Comparison of ENCODE assay signal across 26 mouse cellular contexts in genomic region chr9:51541940-51542339, GRCm38 (mm10).
"Had no signal": no experiment of that assay in that cellular context is flagged by ENCODE, and none has a peak within 500 bp of the region (broad histone marks: within the 10 kb centered on the region; RNA-seq: fewer than 3 reads in every experiment).

No protein-coding gene starts in this region.

- H3K9ac ChIP-seq: heart, embryonic 12.5 days; hindbrain, embryonic 12.5 days; hindbrain, embryonic 14.5 days; intestine, embryonic 15.5 days; limb, embryonic 13.5 days; limb, embryonic 15.5 days; liver, embryonic 13.5 days had no signal

- H3K36me3 ChIP-seq: heart, embryonic 12.5 days; hindbrain, embryonic 10.5 days; hindbrain, embryonic 12.5 days; intestine, embryonic 15.5 days; limb, embryonic 13.5 days; limb, embryonic 15.5 days; liver, embryonic 13.5 days had no signal

- H3K4me1 ChIP-seq: heart, embryonic 12.5 days; hindbrain, embryonic 10.5 days; hindbrain, embryonic 12.5 days; intestine, embryonic 15.5 days; limb, embryonic 13.5 days; limb, embryonic 15.5 days; liver, embryonic 13.5 days had no signal

- H3K4me3 ChIP-seq: gastrocnemius, adult 2 months; heart, adult 2 months; heart, embryonic 12.5 days; hindbrain, embryonic 10.5 days; hindbrain, embryonic 12.5 days; intestine, embryonic 15.5 days; layer of hippocampus, adult 2 months; limb, embryonic 13.5 days; limb, embryonic 15.5 days; liver, embryonic 13.5 days had no signal

- H3K4me2 ChIP-seq: heart, embryonic 12.5 days; hindbrain, embryonic 12.5 days; hindbrain, embryonic 14.5 days; intestine, embryonic 15.5 days; limb, embryonic 13.5 days; limb, embryonic 15.5 days; liver, embryonic 11.5 days; liver, embryonic 13.5 days had no signal

- H3K27me3 ChIP-seq: heart, embryonic 12.5 days; hindbrain, embryonic 12.5 days; intestine, embryonic 15.5 days; limb, embryonic 13.5 days; limb, embryonic 15.5 days; liver, embryonic 13.5 days had no signal

- H3K27ac ChIP-seq: gastrocnemius, adult 2 months; heart, adult 2 months; hindbrain, embryonic 10.5 days; hindbrain, embryonic 12.5 days; hindbrain, embryonic 14.5 days; intestine, embryonic 15.5 days; layer of hippocampus, adult 2 months; limb, embryonic 13.5 days; limb, embryonic 15.5 days; liver, embryonic 13.5 days had no signal

- DNase-seq: gastrocnemius, adult 2 months; gastrocnemius, postnatal 10 days; gastrocnemius, postnatal 25 days; heart, adult 2 months; heart, postnatal 10 days; heart, postnatal 4 days; kidney, adult 18-20 months; kidney, adult 8-10 months; kidney, postnatal 10 days; kidney, postnatal 25 days; kidney, postnatal 4 days; layer of hippocampus, postnatal 36 days; left cerebral cortex, postnatal 4 days; liver, embryonic 13.5 days had no signal

- ATAC-seq: hindbrain, embryonic 16.5 days; inflammation-experienced regulatory T-cells, adult 6 months; intestine, embryonic 15.5 days; intestine, postnatal 0 days had no signal

- H3K9me3 ChIP-seq: heart, embryonic 12.5 days; hindbrain, embryonic 10.5 days; hindbrain, embryonic 12.5 days; intestine, embryonic 15.5 days; limb, embryonic 13.5 days; limb, embryonic 15.5 days; liver, embryonic 13.5 days had no signal
